ENCODE assay signal across 8 mouse cellular contexts in the genomic region with DNA sequence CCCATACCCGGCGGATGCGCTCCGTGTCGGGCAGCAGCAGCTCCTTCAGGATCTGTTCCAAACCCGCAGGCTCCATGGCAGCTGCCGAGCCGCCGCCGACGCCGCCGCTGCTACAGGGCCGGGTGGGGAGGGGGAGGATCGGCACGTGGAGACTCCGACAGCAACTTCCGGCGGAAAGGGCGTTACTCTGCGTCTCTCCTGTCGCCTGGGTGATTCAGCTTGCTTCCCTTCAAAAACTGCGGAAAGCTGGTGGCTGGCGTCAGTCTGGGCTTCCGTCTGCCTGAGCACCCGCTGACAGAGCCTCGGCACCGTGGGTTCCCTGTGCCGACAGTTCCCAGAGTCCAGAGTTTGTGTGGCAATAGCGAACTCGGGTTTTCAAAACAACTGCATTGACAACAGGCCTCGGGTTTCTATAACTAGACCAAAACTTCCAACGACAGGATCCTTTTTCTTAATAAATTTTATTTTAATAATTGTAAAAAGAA. TPM values are rescaled to one million over a fixed set of nuclear protein-coding genes. Genes with fewer than 3 reads are reported as not detected.
DNase-seq lines count a peak whose midpoint lies in the region; ATAC-seq lines count a peak whose summit lies in the region.

A gene (minus strand): TSS at position 435 of the 485 bp plus-strand sequence.

- peaks cover 25% of the 10 kb centered on the region for H3K4me1 ChIP-seq in hindbrain, embryonic 15.5 days (replicated peaks)

- H3K36me3 ChIP-seq in hindbrain, embryonic 15.5 days, result peaks cover 70% of the 10 kb centered on the region

- peak; percentile 95 for DNase-seq in R1 (ENCODE audit: low read depth, low spot score)
- DNase-seq in cerebellum, postnatal 25 days, result peak; percentile 85 to 92
- peak; percentile 87 to 89 for DNase-seq in frontal cortex, postnatal 36 days (ENCODE audit: low spot score in 2 of 2)
- DNase-seq in left cerebral cortex, adult 11 months (ENCODE audit: low spot score), result peak; percentile 82
- peak; percentile 91 to 92 for DNase-seq in lung, postnatal 4 days
- peak; percentile 82 for DNase-seq in retina, postnatal 7 days (ENCODE audit: low read depth, low spot score)
- DNase-seq in urinary bladder, postnatal 10 days (ENCODE audit: low spot score), result peak; percentile 47

- ATAC-seq in hindbrain, embryonic 15.5 days (ENCODE audit: low FRiP score, low read depth), result peak; percentile 89

- no peaks in the 10 kb centered on the region for H3K9me3 ChIP-seq in hindbrain, embryonic 15.5 days

- H3K4me2 ChIP-seq in hindbrain, embryonic 15.5 days, result peak within 1 kb of the TSS; percentile 95

- peak within 1 kb of the TSS; percentile 85 for H3K4me3 ChIP-seq in hindbrain, embryonic 15.5 days

- 2% methylated on average over 33 of the region's 33 CpGs for WGBS in hindbrain, embryonic 15.5 days

- H3K27me3 ChIP-seq in hindbrain, embryonic 15.5 days, result no peaks in the 10 kb centered on the region

- peak within 1 kb of the TSS; percentile 84 for H3K27ac ChIP-seq in hindbrain, embryonic 15.5 days (replicated peaks)

- peak within 1 kb of the TSS; percentile 90 for H3K9ac ChIP-seq in hindbrain, embryonic 15.5 days

RNA-seq across cellular contexts. Expression of the gene that starts here (rescaled TPM):
- 119 and 126 TPM in 2 replicates for polyA plus RNA-seq in hindbrain, embryonic 15.5 days (2015; fragmentation: Nextera tagmentation; extraction: Ambion mirVana)

Comparison
In these comparisons a context has a peak if more than half of its experiments do, and no peak if none do; other contexts are left out.
1. Peak in every context shown above with its lines: DNase-seq, ATAC-seq, H3K4me3 ChIP-seq and H3K27ac ChIP-seq.